Mouse (Mus musculus): ENCODE measurements around the gene Brms1. TPM values are rescaled to one million over a fixed set of nuclear protein-coding genes. Genes with fewer than 3 reads are reported as not detected.
A peak's percentile ranks its signal among the peaks of the same experiment; 100 is the strongest.

Gene Brms1
- polyA plus RNA-seq, 1 experiment from 2014 or later, result 56.9 TPM

GRCm38 (mm10) chr19:5017611-5018010 lies 23.5 kb upstream of the Brms1 start:
- H3K4me2 ChIP-seq (replicated peaks), result no peak overlapping the region
- no peak overlapping the region for H3K9ac ChIP-seq
- no peak overlapping the region for H3K4me3 ChIP-seq
- 0 out of 2 replicates have a peak, but pooled peaks cover 2% of the 10 kb centered on the region for H3K27me3 ChIP-seq
- no peaks in the 10 kb centered on the region for H3K36me3 ChIP-seq
- H3K27ac ChIP-seq, result no peak overlapping the region
- no peaks in the 10 kb centered on the region for H3K9me3 ChIP-seq (replicated peaks)
- WGBS, result 83% methylated on average over 4 of the region's 4 CpGs
- H3K4me1 ChIP-seq, result no peaks in the 10 kb centered on the region
- ATAC-seq (ENCODE audit: low FRiP score), result no peak

- WGBS, result 86% methylated on average over 3 of the region's 3 CpGs
- no peak overlapping the region for H3K4me2 ChIP-seq (replicated peaks)
Measured at GRCm38 (mm10) chr19:5018191-5018590, 23.0 kb upstream of the Brms1 start.

DNA sequence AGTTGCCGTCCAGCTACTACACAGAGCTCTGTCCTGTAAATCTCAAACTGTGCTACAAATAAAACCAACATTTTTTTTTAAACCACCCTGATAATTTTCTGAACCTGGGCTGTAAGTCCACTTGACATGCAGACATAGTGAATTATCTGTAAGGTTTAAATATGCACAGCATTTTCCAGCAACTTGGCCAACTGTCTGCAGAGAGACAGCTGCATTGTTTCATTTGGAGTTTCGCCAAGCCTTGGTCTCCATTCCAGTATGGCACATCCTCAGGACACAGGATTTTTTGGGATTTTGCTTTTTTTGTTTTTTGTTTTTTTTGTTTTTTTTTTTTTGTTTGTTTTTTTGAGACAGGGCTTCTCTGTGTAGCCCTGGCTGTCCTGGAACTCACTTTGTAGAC lies 19.7 kb upstream of the Brms1 start:
- no peak overlapping the region for H3K27ac ChIP-seq
- WGBS, result 96% methylated on average over 2 of the region's 2 CpGs
- ATAC-seq (ENCODE audit: low FRiP score), result no peak

More at GRCm38 (mm10) chr19:5018191-5018590, 23.0 kb upstream of the Brms1 start:
- H3K4me3 ChIP-seq, result no peak overlapping the region
- H3K27me3 ChIP-seq, result no peaks in the 10 kb centered on the region
- no peak overlapping the region for H3K9ac ChIP-seq
- H3K27ac ChIP-seq, result no peak overlapping the region
- H3K4me1 ChIP-seq, result no peaks in the 10 kb centered on the region
- H3K36me3 ChIP-seq, result no peaks in the 10 kb centered on the region
- no peaks in the 10 kb centered on the region for H3K9me3 ChIP-seq (replicated peaks)
- ATAC-seq (ENCODE audit: low FRiP score), result no peak

DNA sequence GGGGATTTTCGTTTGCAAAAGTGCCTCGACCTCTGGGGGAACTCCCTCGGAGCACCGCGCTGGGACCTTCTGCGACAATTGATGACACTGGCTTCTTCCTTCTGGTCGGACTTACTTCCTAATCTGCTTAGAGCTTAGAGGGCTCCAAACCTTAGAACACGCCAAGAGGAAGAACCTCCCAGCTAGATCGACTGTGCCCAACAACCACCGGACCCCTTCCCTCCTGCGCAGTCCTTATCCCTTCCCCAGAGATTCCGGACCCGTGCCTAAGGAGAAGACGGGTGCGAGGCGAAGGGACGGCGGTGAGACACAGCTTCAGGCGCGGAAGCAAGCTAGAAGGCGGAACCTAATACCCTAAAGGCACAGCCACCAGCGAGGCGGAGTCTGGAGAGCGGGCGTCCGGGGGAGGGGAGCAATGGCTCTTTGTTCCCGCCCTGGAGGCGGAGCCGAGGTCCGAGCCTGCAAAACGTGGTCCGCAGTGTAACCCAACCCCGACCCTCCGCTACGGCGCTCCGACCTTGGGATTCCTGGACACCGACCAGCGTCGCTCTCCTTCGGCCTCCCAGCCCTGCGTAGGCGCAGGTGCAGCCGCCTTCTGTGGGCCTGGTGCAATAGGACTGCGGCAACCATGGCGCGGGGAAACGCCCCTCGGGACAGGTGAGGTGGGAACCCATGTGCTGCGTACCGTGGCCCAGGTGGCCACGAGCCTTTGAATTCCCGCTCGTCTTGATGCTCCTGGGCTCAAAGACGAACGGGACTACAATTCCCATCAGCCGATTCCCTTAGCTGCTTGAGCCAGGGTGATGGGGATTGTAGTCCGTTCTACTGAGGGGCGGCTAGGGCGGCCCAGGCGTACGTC lies 17.3 kb upstream of the Brms1 start, which contains the start of gene Slc29a2:
Gene Slc29a2, plus strand, starts transcription at position 240 of the 859 bp plus-strand sequence.
- Histone ChIP-seq H3K36me3 (peaks cover 16% of the 10 kb centered on the region), H3K4me3 (peak within 1 kb of the TSS; percentile 66), H3K27ac (peak within 1 kb of the TSS; percentile 91), H3K9ac (peak within 1 kb of the TSS; percentile 73), H3K9me3 (replicated peaks) (no peaks in the 10 kb centered on the region), H3K4me1 (no peaks in the 10 kb centered on the region), H3K27me3 (no peaks in the 10 kb centered on the region), H3K4me2 (replicated peaks) (peak within 1 kb of the TSS; percentile 85)
- WGBS, result under 1% methylated on average over 62 of the region's 62 CpGs
- ATAC-seq (ENCODE audit: low FRiP score), result peak; percentile 95

More for the DNA sequence above, 19.7 kb upstream of the Brms1 start:
- H3K9ac ChIP-seq, result no peak overlapping the region
- 0 out of 2 replicates have a peak, but pooled peaks cover 2% of the 10 kb centered on the region for H3K36me3 ChIP-seq
- no peaks in the 10 kb centered on the region for H3K27me3 ChIP-seq
- no peak overlapping the region for H3K4me2 ChIP-seq (replicated peaks)
- no peaks in the 10 kb centered on the region for H3K4me1 ChIP-seq
- H3K9me3 ChIP-seq (replicated peaks), result no peaks in the 10 kb centered on the region
- no peak overlapping the region for H3K4me3 ChIP-seq

DNA sequence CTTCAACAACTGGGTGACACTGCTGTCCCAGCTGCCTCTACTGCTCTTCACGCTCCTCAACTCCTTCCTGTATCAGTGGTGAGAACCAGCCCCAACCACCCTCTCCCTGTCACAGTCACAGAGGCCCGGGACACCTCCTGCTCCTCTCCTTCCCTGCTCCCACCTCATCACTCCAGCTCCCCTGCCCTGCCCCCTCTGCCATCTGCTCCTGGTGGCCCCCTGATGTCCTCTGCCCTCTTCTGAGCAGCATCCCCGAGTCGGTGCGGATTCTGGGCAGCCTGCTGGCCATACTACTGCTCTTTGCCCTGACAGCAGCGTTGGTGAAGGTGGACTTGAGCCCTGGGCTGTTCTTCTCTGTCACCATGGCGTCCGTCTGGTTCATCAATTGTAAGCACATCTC lies 15.0 kb upstream of the Brms1 start:
- H3K36me3 ChIP-seq, result peaks cover 35% of the 10 kb centered on the region
- H3K4me1 ChIP-seq, result no peaks in the 10 kb centered on the region
- H3K27me3 ChIP-seq, result no peaks in the 10 kb centered on the region
- H3K27ac ChIP-seq, result no peak overlapping the region
- no peaks in the 10 kb centered on the region for H3K9me3 ChIP-seq (replicated peaks)
- no peak overlapping the region for H3K4me3 ChIP-seq
- WGBS, result 86% methylated on average over 8 of the region's 8 CpGs
- no peak overlapping the region for H3K9ac ChIP-seq
- no peak for ATAC-seq (ENCODE audit: low FRiP score)
- H3K4me2 ChIP-seq (replicated peaks), result no peak overlapping the region

DNA sequence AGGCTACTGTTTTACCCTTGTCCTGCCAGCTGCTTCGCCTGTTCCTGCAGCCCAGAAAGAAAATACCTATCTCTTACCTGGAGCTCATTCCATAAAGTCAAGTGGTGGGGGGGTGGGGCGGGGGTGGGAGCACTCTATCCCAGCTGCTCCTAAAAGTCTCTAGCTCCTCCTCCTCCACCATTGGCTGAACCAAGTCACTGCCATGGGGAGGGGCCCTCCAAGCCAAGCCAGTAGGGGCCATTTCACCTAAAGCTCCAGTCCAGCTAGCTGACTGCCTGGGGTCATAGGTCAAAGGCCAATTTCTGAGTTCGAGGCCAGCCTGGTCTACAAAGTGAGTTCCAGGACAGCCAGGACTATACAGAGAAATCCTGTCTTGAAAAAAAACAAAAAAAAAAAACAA lies 8.5 kb upstream of the Brms1 start:
- Histone ChIP-seq H3K4me2 (replicated peaks) (no peak overlapping the region), H3K4me1 (peaks cover 2% of the 10 kb centered on the region; the same call in 1 of the 2 replicates), H3K27ac (no peak overlapping the region), H3K4me3 (no peak overlapping the region), H3K9ac (no peak overlapping the region), H3K27me3 (no peaks in the 10 kb centered on the region), H3K9me3 (replicated peaks) (no peaks in the 10 kb centered on the region), H3K36me3 (peaks cover 30% of the 10 kb centered on the region)
- no peak for ATAC-seq (ENCODE audit: low FRiP score)
- WGBS, result 92% methylated on average over 3 of the region's 3 CpGs

DNA sequence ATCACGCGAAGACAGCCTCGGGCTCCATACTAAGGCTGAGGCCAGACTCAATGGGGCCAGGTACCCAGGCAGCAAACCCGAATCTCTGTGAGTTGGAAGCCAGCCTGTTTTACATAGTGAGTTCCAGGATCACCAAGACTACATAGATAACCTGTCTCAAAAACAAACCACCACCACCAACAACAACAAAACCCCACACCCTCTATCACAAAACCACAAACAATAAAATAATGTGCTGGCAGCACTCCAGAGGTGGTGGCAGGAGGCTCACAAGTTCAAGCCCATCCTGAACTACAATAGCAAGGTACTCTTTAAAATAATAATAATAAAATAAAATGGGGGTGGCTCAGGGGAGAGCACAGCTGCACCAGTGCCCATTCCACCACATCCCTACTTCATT lies 4.6 kb upstream of the Brms1 start:
- peaks cover 24% of the 10 kb centered on the region for H3K4me1 ChIP-seq
- no peak for ATAC-seq (ENCODE audit: low FRiP score)
- H3K27me3 ChIP-seq, result no peaks in the 10 kb centered on the region
- 83% methylated on average over 4 of the region's 4 CpGs for WGBS
- H3K36me3 ChIP-seq, result no peaks in the 10 kb centered on the region
- H3K9me3 ChIP-seq (replicated peaks), result no peaks in the 10 kb centered on the region
- H3K9ac ChIP-seq, result no peak overlapping the region
- no peak overlapping the region for H3K4me3 ChIP-seq
- no peak overlapping the region for H3K4me2 ChIP-seq (replicated peaks)
- no peak overlapping the region for H3K27ac ChIP-seq

DNA sequence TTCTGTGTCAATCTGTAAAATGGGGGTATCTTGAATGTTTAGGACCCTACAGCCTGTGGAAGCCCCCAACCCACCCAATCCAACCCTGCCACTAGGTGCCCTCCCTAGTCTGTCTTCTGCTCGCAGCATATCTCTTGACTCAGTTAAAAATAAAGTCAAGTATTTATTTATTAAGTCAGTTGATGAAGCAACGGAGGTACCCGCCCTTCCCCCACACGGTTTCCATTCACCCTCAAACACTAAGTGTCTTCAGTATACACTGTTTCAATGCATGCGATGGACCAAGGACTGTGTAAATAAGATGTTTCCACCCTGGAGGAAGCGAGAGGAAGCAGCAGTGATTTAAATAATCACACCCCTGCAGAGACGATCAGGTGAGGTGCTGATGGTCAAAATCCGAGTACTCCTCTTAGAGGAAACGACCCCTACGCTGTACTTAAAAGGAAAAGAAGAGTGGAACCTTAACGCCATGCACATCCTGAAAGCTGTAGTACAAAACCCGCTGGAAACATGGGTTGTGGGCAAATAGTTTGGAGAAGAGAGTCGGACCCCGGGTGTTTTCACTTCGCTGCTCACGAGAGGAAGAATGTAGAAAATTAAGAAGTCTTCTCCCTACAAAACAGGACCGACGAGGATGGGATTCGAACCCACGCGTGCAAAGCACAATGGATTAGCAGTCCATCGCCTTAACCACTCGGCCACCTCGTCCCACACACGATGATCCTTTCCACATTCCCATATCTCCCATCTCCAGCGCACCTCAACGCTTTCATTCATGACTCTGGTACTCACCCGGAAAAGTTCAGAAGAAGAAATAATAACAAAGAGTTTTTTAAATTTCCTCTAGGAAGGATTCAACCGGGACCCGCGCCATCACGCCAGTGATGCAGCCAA lies 3.2 kb upstream of the Brms1 start:
- 5% methylated on average over 32 of the region's 32 CpGs for WGBS
- Histone ChIP-seq H3K27me3 (no peaks in the 10 kb centered on the region), H3K36me3 (no peaks in the 10 kb centered on the region), H3K27ac (peak overlapping the region; percentile 85), H3K9me3 (replicated peaks) (no peaks in the 10 kb centered on the region), H3K4me1 (peaks cover 35% of the 10 kb centered on the region), H3K9ac (peak overlapping the region; percentile 91), H3K4me3 (peak overlapping the region; percentile 78), H3K4me2 (replicated peaks) (peak overlapping the region; percentile 99)
- peak; percentile 53 for ATAC-seq (ENCODE audit: low FRiP score)

DNA sequence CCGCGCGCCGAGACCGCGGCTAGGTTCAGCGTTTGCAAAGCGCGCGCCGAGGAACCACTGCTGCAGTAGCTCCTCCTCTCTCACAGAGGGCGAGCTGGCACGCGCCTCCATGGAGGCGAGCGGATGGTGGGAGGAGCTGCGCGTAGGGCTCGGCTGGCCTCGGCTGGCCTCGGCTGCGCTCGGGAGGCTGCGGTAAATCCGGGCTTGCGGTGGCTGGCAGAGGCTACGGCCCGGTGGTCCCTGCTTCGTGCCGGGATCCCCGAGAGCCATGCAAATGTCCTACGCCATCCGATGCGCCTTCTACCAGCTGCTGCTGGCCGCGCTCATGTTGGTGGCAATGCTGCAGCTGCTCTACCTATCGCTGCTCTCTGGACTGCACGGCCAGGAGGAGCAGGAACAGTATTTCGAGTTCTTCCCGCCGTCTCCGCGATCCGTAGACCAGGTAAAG lies 2.4 kb upstream of the Brms1 start, which contains the start of the genes B4gat1 and AC124502.3:
Gene B4gat1, plus strand, starts transcription at position 118 of the 448 bp plus-strand sequence.
Gene AC124502.3, plus strand, starts transcription at position 183 of the 448 bp plus-strand sequence.
- H3K4me3 ChIP-seq, result peak within 1 kb of the TSS; percentile 78
- WGBS, result 1% methylated on average over 39 of the region's 44 CpGs

GRCm38 (mm10) chr19:5039301-5040114 lies 1.6 kb upstream of the Brms1 start:
- H3K4me3 ChIP-seq, result peak overlapping the region; percentile 78
- 0 out of 2 replicates have a peak, but pooled peaks cover 6% of the 10 kb centered on the region for H3K36me3 ChIP-seq
- 13% methylated on average over 41 of the region's 41 CpGs for WGBS
- peak overlapping the region; percentile 85 for H3K27ac ChIP-seq
- H3K9ac ChIP-seq, result peak overlapping the region; percentile 91
- H3K9me3 ChIP-seq (replicated peaks), result no peaks in the 10 kb centered on the region
- peaks cover 35% of the 10 kb centered on the region for H3K4me1 ChIP-seq
- H3K4me2 ChIP-seq (replicated peaks), result peak overlapping the region; percentile 99
- ATAC-seq (ENCODE audit: low FRiP score), result peak; percentile 41
- no peaks in the 10 kb centered on the region for H3K27me3 ChIP-seq

More for the DNA sequence above, 2.4 kb upstream of the Brms1 start, which contains the start of the genes B4gat1 and AC124502.3:
- peak within 1 kb of the TSS; percentile 91 for H3K9ac ChIP-seq
- no peaks in the 10 kb centered on the region for H3K9me3 ChIP-seq (replicated peaks)
- peak within 1 kb of the TSS; percentile 85 for H3K27ac ChIP-seq
- peaks cover 35% of the 10 kb centered on the region for H3K4me1 ChIP-seq
- peak within 1 kb of the TSS; percentile 99 for H3K4me2 ChIP-seq (replicated peaks)
- 0 out of 2 replicates have a peak, but pooled peaks cover 3% of the 10 kb centered on the region for H3K36me3 ChIP-seq
- H3K27me3 ChIP-seq, result no peaks in the 10 kb centered on the region
- ATAC-seq (ENCODE audit: low FRiP score), result peak; percentile 89

DNA sequence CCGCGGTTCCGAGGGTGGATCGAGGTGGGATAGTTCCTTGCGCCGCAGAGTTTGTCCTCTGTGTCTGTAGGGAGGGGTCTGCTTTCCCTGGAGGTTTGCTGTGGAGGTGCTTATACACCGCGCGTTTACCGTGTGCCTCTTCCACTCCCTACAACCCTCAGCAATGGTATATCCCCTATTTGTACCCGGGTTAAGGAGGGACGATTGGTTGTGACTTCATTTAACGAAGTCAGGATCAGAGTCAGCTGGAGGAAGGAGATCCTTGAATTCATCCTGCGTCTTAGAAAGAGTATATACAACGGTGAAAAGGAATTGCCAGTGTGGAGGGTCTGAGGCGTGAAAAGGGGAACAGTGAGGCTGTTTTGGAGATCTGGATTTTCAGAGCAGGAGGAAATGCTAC lies 434 bp downstream of the Brms1 start:
- Histone ChIP-seq H3K27me3 (no peaks in the 10 kb centered on the region), H3K4me1 (peaks cover 35% of the 10 kb centered on the region), H3K4me2 (replicated peaks) (peak overlapping the region; percentile 99), H3K4me3 (peak overlapping the region; percentile 78), H3K27ac (peak overlapping the region; percentile 70; the same call in 1 of the 2 replicates), H3K9me3 (replicated peaks) (no peaks in the 10 kb centered on the region), H3K9ac (peak overlapping the region; percentile 84), H3K36me3 (peaks cover 17% of the 10 kb centered on the region)
- 2% methylated on average over 16 of the region's 16 CpGs for WGBS
- no peak; the same call in 1 of the 2 replicates for ATAC-seq (ENCODE audit: low FRiP score)
